ENCODE assay signal across 13 mouse cellular contexts in the genomic region with DNA sequence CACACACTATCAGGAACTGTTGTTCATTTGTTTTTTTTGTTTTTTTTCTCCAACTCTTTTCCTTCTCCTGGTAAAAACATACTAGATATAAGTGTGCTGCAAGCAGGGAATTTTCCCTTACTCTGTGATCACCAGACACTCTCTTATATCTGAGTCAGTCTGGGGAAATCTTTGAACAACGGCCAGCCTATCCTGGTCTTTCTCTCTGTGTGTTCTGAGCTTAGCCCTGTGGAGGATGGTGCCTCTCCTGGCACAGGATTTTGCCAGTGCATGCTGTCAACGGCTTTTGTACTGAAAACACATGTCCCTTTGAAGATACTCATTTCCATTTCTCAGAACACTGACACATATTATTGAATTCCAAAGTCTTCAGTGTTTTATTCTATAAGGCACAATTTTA.
DNase-seq lines count a peak whose midpoint lies in the region; ATAC-seq and TF ChIP-seq lines count a peak whose summit lies in the region.
"Had no signal": no experiment of that assay in that cellular context is flagged by ENCODE, and none has a peak within 500 bp of the region (broad histone marks: within the 10 kb centered on the region; RNA-seq: fewer than 3 reads in every experiment).

No protein-coding gene starts in this region.

- no peak overlapping the region for H3K9ac ChIP-seq in hindbrain, embryonic 16.5 days (ENCODE audit: low read depth, low read length)
- H3K9ac ChIP-seq in hindbrain, embryonic 11.5 days (ENCODE audit: low read depth, low read length): no peak overlapping the region
- no peak overlapping the region for H3K9ac ChIP-seq in midbrain, embryonic 16.5 days (ENCODE audit: low read depth, low read length)

- H3K9me3 ChIP-seq in hindbrain, embryonic 16.5 days (ENCODE audit: control insufficient read depth, low read length): no peaks in the 10 kb centered on the region
- H3K9me3 ChIP-seq in hindbrain, embryonic 11.5 days (ENCODE audit: control insufficient read depth, low read length): no peaks in the 10 kb centered on the region
- H3K9me3 ChIP-seq in midbrain, embryonic 16.5 days (replicated peaks; ENCODE audit: control insufficient read depth, low read length, poor library complexity, severe bottlenecking): no peaks in the 10 kb centered on the region

- H3K4me2 ChIP-seq in hindbrain, embryonic 16.5 days (ENCODE audit: low read length): no peak overlapping the region
- no peak overlapping the region for H3K4me2 ChIP-seq in hindbrain, embryonic 11.5 days (replicated peaks; ENCODE audit: low read depth, low read length)
- H3K4me2 ChIP-seq in midbrain, embryonic 16.5 days (ENCODE audit: low read length): no peak overlapping the region

- H3K27me3 ChIP-seq in hindbrain, embryonic 16.5 days (replicated peaks; ENCODE audit: control insufficient read depth, insufficient read depth, low read length): no peaks in the 10 kb centered on the region
- H3K27me3 ChIP-seq in hindbrain, embryonic 11.5 days (ENCODE audit: control insufficient read depth, insufficient read depth, low read length): no peaks in the 10 kb centered on the region
- H3K27me3 ChIP-seq in midbrain, embryonic 16.5 days (ENCODE audit: control insufficient read depth, insufficient read depth, low read depth, low read length): no peaks in the 10 kb centered on the region

- intact Hi-C loops in gastrocnemius, postnatal 14 days (cut with DNase I; ENCODE audit: low total_unique reads): no loop called here
- intact Hi-C loops in gastrocnemius, adult 2 months (cut with DNase I): no loop called here

- peak; percentile 45; the same call in 1 of the 2 replicates for ATAC-seq in hindbrain, embryonic 16.5 days
- no peak for ATAC-seq in hindbrain, embryonic 11.5 days (ENCODE audit: low FRiP score)
- ATAC-seq in midbrain, embryonic 16.5 days: 0 out of 2 replicates have a peak, but pooled peaks have one; percentile 42

- WGBS in hindbrain, embryonic 16.5 days: 33% methylated on average over 2 of the region's 2 CpGs
- 69% methylated on average over 2 of the region's 2 CpGs for WGBS in hindbrain, embryonic 11.5 days
- WGBS in midbrain, embryonic 16.5 days: 11% methylated on average over 2 of the region's 2 CpGs

- H3K36me3 ChIP-seq in hindbrain, embryonic 16.5 days (ENCODE audit: control insufficient read depth, insufficient read depth, low read length): no peaks in the 10 kb centered on the region
- no peaks in the 10 kb centered on the region for H3K36me3 ChIP-seq in hindbrain, embryonic 11.5 days (ENCODE audit: control insufficient read depth, insufficient read depth, low read length)
- H3K36me3 ChIP-seq in midbrain, embryonic 16.5 days (ENCODE audit: control insufficient read depth, insufficient read depth, low read length): no peaks in the 10 kb centered on the region

- H3K27ac ChIP-seq in hindbrain, embryonic 16.5 days (ENCODE audit: low read depth, low read length): no peak overlapping the region
- no peak overlapping the region for H3K27ac ChIP-seq in hindbrain, embryonic 11.5 days (ENCODE audit: low read depth, low read length)
- no peak overlapping the region for H3K27ac ChIP-seq in layer of hippocampus, adult 2 months
- no peak overlapping the region for H3K27ac ChIP-seq in midbrain, embryonic 16.5 days (ENCODE audit: low read length)
- no peak overlapping the region for H3K27ac ChIP-seq in gastrocnemius, adult 2 months
- H3K27ac ChIP-seq: stomach, postnatal 0 days had no signal

- no peak for TF ChIP-seq CTCF in layer of hippocampus, adult 2 months (conservative IDR thresholded peaks at IDR 0.05)
- no peak for TF ChIP-seq CTCF in gastrocnemius, adult 2 months (IDR thresholded peaks at IDR 0.05)

- H3K4me3 ChIP-seq in hindbrain, embryonic 16.5 days (ENCODE audit: low read length): no peak overlapping the region
- no peak overlapping the region for H3K4me3 ChIP-seq in hindbrain, embryonic 11.5 days (ENCODE audit: low read depth, low read length)
- H3K4me3 ChIP-seq in layer of hippocampus, adult 2 months: no peak overlapping the region
- no peak overlapping the region for H3K4me3 ChIP-seq in midbrain, embryonic 16.5 days (ENCODE audit: low read depth, low read length)
- H3K4me3 ChIP-seq in gastrocnemius, adult 2 months: no peak overlapping the region

- peak; percentile 68 to 74 for DNase-seq in cerebellum, postnatal 10 days
- no peak for DNase-seq in cerebellum, adult 9-11 months
- DNase-seq in hindbrain, embryonic 11.5 days (ENCODE audit: low spot score): no peak
- peak; percentile 32 to 63 for DNase-seq in layer of hippocampus, adult 2 months (ENCODE audit: low spot score in 2 of 2)
- DNase-seq in gastrocnemius, postnatal 14 days: no peak
- DNase-seq in gastrocnemius, adult 2 months: no peak
- DNase-seq: adrenal gland, postnatal 14 days; embryo, embryonic 11 days; gastrocnemius, postnatal 10 days; kidney, adult 11 months had no signal

- H3K4me1 ChIP-seq in hindbrain, embryonic 16.5 days (ENCODE audit: control insufficient read depth, insufficient read depth, low read depth, low read length): no peaks in the 10 kb centered on the region
- H3K4me1 ChIP-seq in hindbrain, embryonic 11.5 days (replicated peaks; ENCODE audit: control insufficient read depth, insufficient read depth, low read length): no peaks in the 10 kb centered on the region
- peaks cover 2% of the 10 kb centered on the region; the same call in 1 of the 2 replicates for H3K4me1 ChIP-seq in midbrain, embryonic 16.5 days (ENCODE audit: control insufficient read depth, insufficient read depth, low read length)

Comparison
In these comparisons a context has a peak if more than half of its experiments do, and no peak if none do; other contexts are left out.
1. DNase-seq: peak in cerebellum, postnatal 10 days (2 of 2) and layer of hippocampus, adult 2 months (2 of 2); none in cerebellum, adult 9-11 months (single experiment), hindbrain, embryonic 11.5 days (single experiment), gastrocnemius, postnatal 14 days (single experiment) and gastrocnemius, adult 2 months (single experiment).